8 mouse cellular contexts compared by ENCODE assay signal in the genomic region with DNA sequence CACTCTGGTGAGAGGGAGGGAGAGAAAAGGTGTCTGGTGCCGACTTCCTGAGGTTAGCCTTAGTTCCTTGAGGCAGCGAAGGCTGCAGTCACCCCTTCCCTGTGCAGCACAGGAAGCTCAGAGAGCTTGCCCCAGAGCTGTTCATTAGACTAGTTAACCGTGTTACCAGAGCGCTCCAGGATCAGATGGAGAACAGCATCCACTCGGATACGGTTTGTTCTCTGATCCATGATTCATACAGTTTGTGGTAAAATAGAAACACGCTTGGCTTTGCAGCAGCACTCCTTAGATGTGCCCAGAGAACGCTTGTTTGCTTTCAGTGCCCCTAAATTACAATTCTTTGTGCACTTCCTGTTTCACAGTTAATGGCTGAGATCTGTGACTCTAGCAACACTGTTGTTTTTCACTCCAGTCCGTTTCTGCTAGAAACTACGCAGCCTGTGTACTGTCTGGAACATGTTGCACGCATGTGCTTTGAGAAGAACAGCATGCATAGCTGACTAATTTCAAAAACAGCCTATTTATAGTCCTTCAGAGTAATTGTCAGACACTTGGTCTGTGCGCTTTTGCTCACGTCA.
DNase-seq lines count a peak whose midpoint lies in the region; ATAC-seq and TF ChIP-seq lines count a peak whose summit lies in the region.

No protein-coding gene starts in this region.

- no peak for DNase-seq in frontal cortex, postnatal 14 days (ENCODE audit: low spot score in 2 of 2)
- DNase-seq in right cerebral cortex, postnatal 25 days = peak; percentile 37
- DNase-seq in right cerebral cortex, postnatal 14 days = no peak
- DNase-seq in yolk sac, embryonic 10.5 days (ENCODE audit: low spot score) = no peak
- DNase-seq in ovary, postnatal 36 days (ENCODE audit: low spot score) = no peak

- no peak overlapping the region for H3K4me3 ChIP-seq in intestine, postnatal 0 days (ENCODE audit: low read depth, low read length)
- H3K4me3 ChIP-seq in myocyte = peak overlapping the region; percentile 6

- no peak overlapping the region for H3ac ChIP-seq in myocyte (ENCODE audit: control insufficient read depth, insufficient read length)

- TF ChIP-seq CTCF in intestine, postnatal 0 days (IDR thresholded peaks at IDR 0.05; ENCODE audit: low read depth) = no peak

- 0 out of 2 replicates have a peak overlapping the region, but pooled peaks have one; percentile 50 for H3K27ac ChIP-seq in intestine, postnatal 0 days (ENCODE audit: low read depth, low read length)

- 0 out of 2 replicates have a peak overlapping the region, but pooled peaks have one; percentile 2 for H3K4me2 ChIP-seq in intestine, postnatal 0 days (replicated peaks; ENCODE audit: low read depth)
- peak overlapping the region; percentile 91 for H3K4me2 ChIP-seq in myocyte (ENCODE audit: low read depth)

- peak; percentile 69 for ATAC-seq in frontal cortex, adult (ENCODE audit: low TSS enrichment)
- ATAC-seq in intestine, postnatal 0 days = 0 out of 2 replicates have a peak, but pooled peaks have one; percentile 28

- peaks cover 4% of the 10 kb centered on the region; the same call in 1 of the 2 replicates for H3K4me1 ChIP-seq in intestine, postnatal 0 days (replicated peaks; ENCODE audit: control insufficient read depth, insufficient read depth, low read length)

- TF ChIP-seq POLR2A in myocyte (IDR thresholded peaks at IDR 0.05; ENCODE audit: insufficient read length, low read depth) = no peak

- no peaks in the 10 kb centered on the region for H3K27me3 ChIP-seq in intestine, postnatal 0 days (replicated peaks; ENCODE audit: control insufficient read depth, insufficient read depth, low read length)
- H3K27me3 ChIP-seq in myocyte (ENCODE audit: control insufficient read depth, insufficient read depth, insufficient read length) = no peaks in the 10 kb centered on the region

- 0 out of 2 replicates have a peak overlapping the region, but pooled peaks have one; percentile 32 for H3K9ac ChIP-seq in intestine, postnatal 0 days (ENCODE audit: low read depth, low read length)

- H3K36me3 ChIP-seq in intestine, postnatal 0 days (ENCODE audit: control insufficient read depth, insufficient read depth) = no peaks in the 10 kb centered on the region
- H3K36me3 ChIP-seq in myocyte (ENCODE audit: control insufficient read depth, insufficient read depth) = no peaks in the 10 kb centered on the region

- peaks cover 74% of the 10 kb centered on the region for H3K79me2 ChIP-seq in myocyte (ENCODE audit: control insufficient read depth, insufficient read depth)

- 43% methylated on average over 13 of the region's 13 CpGs for WGBS in intestine, postnatal 0 days

- no peaks in the 10 kb centered on the region for H3K9me3 ChIP-seq in intestine, postnatal 0 days (ENCODE audit: control insufficient read depth)

TF ChIP-seq in myocyte, 11 proteins besides CTCF, POLR2A, EP300 and RAD21:
- TF ChIP-seq SRF (IDR thresholded peaks at IDR 0.05; ENCODE audit: control insufficient read depth, insufficient read length, low read depth) (no peak), MYOG (IDR thresholded peaks at IDR 0.05; ENCODE audit: control insufficient read depth in 1 of 3, insufficient read depth in 1 of 3, insufficient read length in 2 of 3, low read depth in 2 of 3) (no peak), MYOD1 (IDR thresholded peaks at IDR 0.05; ENCODE audit: control insufficient read depth in 1 of 3, insufficient read length in 2 of 3, low read depth in 2 of 3) (no peak), POLR2AphosphoS2 (IDR thresholded peaks at IDR 0.05; ENCODE audit: insufficient read length, low read depth) (no peak), MAX (IDR thresholded peaks at IDR 0.05; ENCODE audit: low read depth) (peak; percentile 57), CEBPB (IDR thresholded peaks at IDR 0.05; ENCODE audit: insufficient read depth, poor library complexity, severe bottlenecking) (no peak), USF1 (IDR thresholded peaks at IDR 0.05; ENCODE audit: low read depth) (no peak), TCF3 (IDR thresholded peaks at IDR 0.05; ENCODE audit: insufficient read length, low read depth) (no peak)
TF ChIP-seq in myocyte: peak in this region for 1.
